ENCODE assay signal across 11 mouse cellular contexts in genomic region chr11:46185486-46185885, GRCm38 (mm10). TPM values are rescaled to one million over a fixed set of nuclear protein-coding genes. Genes with fewer than 3 reads are reported as not detected.
DNase-seq lines count a peak whose midpoint lies in the region; ATAC-seq and TF ChIP-seq lines count a peak whose summit lies in the region.
"Had no signal": no experiment of that assay in that cellular context is flagged by ENCODE, and none has a peak within 500 bp of the region (broad histone marks: within the 10 kb centered on the region; RNA-seq: fewer than 3 reads in every experiment).

No protein-coding gene starts in this region.

- peaks cover 4% of the 10 kb centered on the region; the same call in 1 of the 2 replicates for H3K4me1 ChIP-seq in heart, embryonic 12.5 days (replicated peaks)
- H3K4me1 ChIP-seq in heart, adult 2 months (ENCODE audit: control insufficient read depth, insufficient read depth, low read length): no peaks in the 10 kb centered on the region
- H3K4me1 ChIP-seq in forebrain, postnatal 0 days (ENCODE audit: insufficient read depth): no peaks in the 10 kb centered on the region

- H3K4me2 ChIP-seq in heart, embryonic 12.5 days: no peak overlapping the region
- H3K4me2 ChIP-seq in forebrain, postnatal 0 days (ENCODE audit: low read depth): no peak overlapping the region
- H3K4me2 ChIP-seq: lung, embryonic 14.5 days had no signal

- H3K4me3 ChIP-seq in heart, embryonic 12.5 days: no peak overlapping the region
- no peak overlapping the region for H3K4me3 ChIP-seq in heart, adult 2 months
- H3K4me3 ChIP-seq in forebrain, postnatal 0 days (ENCODE audit: low read depth, low read length): no peak overlapping the region

- intact Hi-C loops in heart, adult 2 months (cut with DNase I): no loop called here

- WGBS in heart, embryonic 12.5 days: 17% methylated on average over 4 of the region's 4 CpGs
- 21% methylated on average over 4 of the region's 4 CpGs for WGBS in heart, adult 2 months
- WGBS in forebrain, postnatal 0 days: 35% methylated on average over 4 of the region's 4 CpGs

- no peak for TF ChIP-seq CTCF in heart, adult 2 months (IDR thresholded peaks at IDR 0.05)
- TF ChIP-seq CTCF in forebrain, postnatal 0 days (IDR thresholded peaks at IDR 0.05; ENCODE audit: low read depth): no peak

- H3K9ac ChIP-seq in heart, embryonic 12.5 days: no peak overlapping the region
- no peak overlapping the region for H3K9ac ChIP-seq in heart, adult 2 months (ENCODE audit: low read depth, low read length)
- no peak overlapping the region for H3K9ac ChIP-seq in forebrain, postnatal 0 days
- H3K9ac ChIP-seq: lung, embryonic 14.5 days had no signal

- TF ChIP-seq EP300 in heart, adult 2 months (IDR thresholded peaks at IDR 0.05; ENCODE audit: insufficient read depth, low read depth, low read length): no peak

- peak overlapping the region; percentile 61 for H3K27ac ChIP-seq in heart, embryonic 12.5 days (ENCODE audit: poor library complexity, severe bottlenecking)
- H3K27ac ChIP-seq in heart, adult 2 months: no peak overlapping the region
- H3K27ac ChIP-seq in forebrain, postnatal 0 days (ENCODE audit: low read depth, low read length): no peak overlapping the region

- TF ChIP-seq POLR2A in heart, adult 2 months (IDR thresholded peaks at IDR 0.05; ENCODE audit: insufficient read depth, low read depth, low read length): no peak

- H3K79me2 ChIP-seq in heart, adult 2 months (replicated peaks; ENCODE audit: control insufficient read depth, insufficient read depth, low read length): no peaks in the 10 kb centered on the region

- no peaks in the 10 kb centered on the region for H3K36me3 ChIP-seq in heart, embryonic 12.5 days
- no peaks in the 10 kb centered on the region for H3K36me3 ChIP-seq in heart, adult 2 months (ENCODE audit: control insufficient read depth, insufficient read depth, low read length)
- H3K36me3 ChIP-seq in forebrain, postnatal 0 days (ENCODE audit: insufficient read depth): no peaks in the 10 kb centered on the region

- no peaks in the 10 kb centered on the region for H3K9me3 ChIP-seq in heart, embryonic 12.5 days (replicated peaks)
- H3K9me3 ChIP-seq in forebrain, postnatal 0 days (ENCODE audit: low read length): no peaks in the 10 kb centered on the region

- ATAC-seq in heart, embryonic 12.5 days (ENCODE audit: insufficient number of reproducible peaks, low FRiP score): peak; percentile 82
- ATAC-seq in forebrain, postnatal 0 days: peak; percentile 14; the same call in 1 of the 2 replicates

- H3K27me3 ChIP-seq in heart, embryonic 12.5 days (replicated peaks): no peaks in the 10 kb centered on the region
- H3K27me3 ChIP-seq in heart, adult 2 months (ENCODE audit: control insufficient read depth, insufficient read depth, low read length): no peaks in the 10 kb centered on the region
- H3K27me3 ChIP-seq in forebrain, postnatal 0 days (ENCODE audit: insufficient read depth, low read length): no peaks in the 10 kb centered on the region

- DNase-seq in heart, adult 2 months: no peak
- DNase-seq in right cerebral cortex, adult 2 months (ENCODE audit: low spot score in 2 of 2): peak; percentile 59 to 70
- DNase-seq in right cerebral cortex, postnatal 14 days: no peak
- no peak for DNase-seq in forebrain, postnatal 0 days
- DNase-seq in adrenal gland, postnatal 14 days: no peak
- DNase-seq in B cell, adult 2 months: no peak
- DNase-seq: lung, embryonic 14.5 days; thymus, postnatal 14 days had no signal

RNA-seq across cellular contexts. Expression of gene Nipal4, which starts 19.2 kb away (rescaled TPM):
- polyA plus RNA-seq in heart, embryonic 12.5 days (2016; fragmentation: Nextera tagmentation; extraction: Ambion mirVana): 21.7 and 22.9 TPM in 2 replicates
- total RNA-seq in heart, adult 2 months (2021): under 1 TPM; 0.11 to 0.18 TPM
- polyA plus RNA-seq in heart, adult 2 months (2012; rRNA removed): 0.18 and 0.20 TPM in 2 replicates
- 0.14 and 0.38 TPM in 2 replicates for total RNA-seq in forebrain, postnatal 0 days (2014; rRNA removed)
- 0.06 and 0.07 TPM in 2 replicates for polyA plus RNA-seq in forebrain, postnatal 0 days (2015; fragmentation: Nextera tagmentation; extraction: Ambion mirVana)
- total RNA-seq in adrenal gland, postnatal 14 days (2021): not detected in 2 replicates
- total RNA-seq: granulocyte monocyte progenitor cell, adult 5-6 weeks; monocyte, adult 5-6 weeks had no signal

RNA-seq across cellular contexts. Expression of gene Fndc9, which starts 49.8 kb away (rescaled TPM):
- polyA plus RNA-seq in heart, embryonic 12.5 days (2016; fragmentation: Nextera tagmentation; extraction: Ambion mirVana): 0.09 and 0.10 TPM in 2 replicates
- total RNA-seq in heart, adult 2 months (2021): not detected
- polyA plus RNA-seq in heart, adult 2 months (2012; rRNA removed): not detected in 2 replicates
- total RNA-seq in forebrain, postnatal 0 days (2014; rRNA removed): 11.1 and 12.2 TPM in 2 replicates
- 9.9 and 15.9 TPM in 2 replicates for polyA plus RNA-seq in forebrain, postnatal 0 days (2015; fragmentation: Nextera tagmentation; extraction: Ambion mirVana)
- not detected in 2 replicates for total RNA-seq in adrenal gland, postnatal 14 days (2021)
- total RNA-seq: granulocyte monocyte progenitor cell, adult 5-6 weeks; monocyte, adult 5-6 weeks had no signal
- polyA plus RNA-seq: lung, embryonic 14.5 days had no signal

Comparison
In these comparisons a context has a peak if more than half of its experiments do, and no peak if none do; other contexts are left out.
1. DNase-seq: peak in right cerebral cortex, adult 2 months (2 of 2); none in heart, adult 2 months (0 of 2), right cerebral cortex, postnatal 14 days (single experiment), forebrain, postnatal 0 days (single experiment), adrenal gland, postnatal 14 days (single experiment) and B cell, adult 2 months (0 of 2).
2. RNA of gene Fndc9, which starts 49.8 kb away (total RNA-seq): 11.1 to 12.2 TPM in forebrain, postnatal 0 days; not detected in heart, adult 2 months and not detected in adrenal gland, postnatal 14 days; every median in the first group is over 10 times any median in the second.